28 mouse cellular contexts compared by ENCODE assay signal in the genomic region with DNA sequence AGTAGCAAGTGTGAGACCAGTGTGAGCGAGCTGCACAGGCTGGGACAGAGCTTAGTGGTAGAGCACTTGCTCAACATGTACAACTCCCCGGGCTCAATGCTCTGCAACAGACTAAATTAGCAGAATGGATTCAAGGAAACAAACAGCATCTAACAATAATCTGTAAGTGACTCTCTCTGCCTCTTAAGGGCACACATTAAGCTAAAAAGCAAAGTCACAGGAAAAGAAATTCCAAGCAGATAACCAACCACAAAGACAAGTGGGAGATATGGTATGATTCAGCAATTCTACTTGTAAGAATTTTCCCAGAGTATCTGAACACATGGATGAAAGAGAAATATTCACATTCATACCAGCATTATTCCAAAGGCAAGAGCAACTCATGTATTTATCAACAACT. TPM values are rescaled to one million over a fixed set of nuclear protein-coding genes. Genes with fewer than 3 reads are reported as not detected.
A peak's percentile ranks its signal among the peaks of the same experiment; 100 is the strongest.
DNase-seq lines count a peak whose midpoint lies in the region; ATAC-seq and TF ChIP-seq lines count a peak whose summit lies in the region.
"Had no signal": no experiment of that assay in that cellular context is flagged by ENCODE, and none has a peak within 500 bp of the region (broad histone marks: within the 10 kb centered on the region; RNA-seq: fewer than 3 reads in every experiment).

No protein-coding gene starts in this region.

- H3K4me2 ChIP-seq in liver, embryonic 12.5 days, result peak overlapping the region; percentile 6; the same call in 1 of the 2 replicates
- H3K4me2 ChIP-seq in liver, embryonic 11.5 days, result no peak overlapping the region
- H3K4me2 ChIP-seq: hindbrain, embryonic 14.5 days; liver, embryonic 15.5 days; neural tube, embryonic 13.5 days had no signal

- DNase-seq in liver, embryonic 11.5 days (ENCODE audit: low spot score), result no peak
- DNase-seq in 3T3-L1 (ENCODE audit: low read depth, low spot score), result peak; percentile 61
- DNase-seq in Patski (ENCODE audit: low read depth, low spot score), result no peak
- no peak for DNase-seq in right cerebral cortex, adult 2 months (ENCODE audit: low spot score in 2 of 2)
- DNase-seq in spleen, adult 12 weeks (ENCODE audit: low spot score), result no peak
- DNase-seq: adrenal gland, postnatal 25 days; B cell, adult 2 months; cerebellum, adult 11 months; cerebellum, adult 9-11 months; forebrain, postnatal 0 days; gastrocnemius, postnatal 36 days; heart, postnatal 4 days; kidney, adult 2 months; midbrain, embryonic 14.5 days; thymus, adult 2 months; thymus, postnatal 4 days had no signal

- TF ChIP-seq CTCF in Patski (IDR thresholded peaks at IDR 0.05), result no peak

- no peak overlapping the region for H3K4me3 ChIP-seq in liver, embryonic 12.5 days
- H3K4me3 ChIP-seq in liver, embryonic 11.5 days (ENCODE audit: low read depth, low read length), result no peak overlapping the region
- H3K4me3 ChIP-seq: liver, embryonic 15.5 days; myocyte; neural tube, embryonic 13.5 days had no signal

- H3K27ac ChIP-seq in liver, embryonic 12.5 days, result peak overlapping the region; percentile 60; the same call in 1 of the 2 replicates
- H3K27ac ChIP-seq in liver, embryonic 11.5 days (ENCODE audit: low read depth, low read length), result no peak overlapping the region
- H3K27ac ChIP-seq: hindbrain, embryonic 14.5 days; kidney, postnatal 0 days; liver, embryonic 15.5 days; macrophage; neural tube, embryonic 13.5 days; stomach, postnatal 0 days had no signal

- in situ Hi-C loops in Patski (cut with MboI; ENCODE audit: low pct_unique_long_range_greater_than_20kb), result no loop called here

- H3K36me3 ChIP-seq in liver, embryonic 12.5 days, result no peaks in the 10 kb centered on the region
- no peaks in the 10 kb centered on the region for H3K36me3 ChIP-seq in liver, embryonic 11.5 days (ENCODE audit: control insufficient read depth, insufficient read depth, low read length)
- H3K36me3 ChIP-seq: liver, embryonic 15.5 days; neural tube, embryonic 13.5 days had no signal

- CTCF ChIA-PET in Patski (lab: Charles Lee), result interaction anchor here (1.0 kb wide), 1 partner anchor 16 kb away, joined by 3 read pairs; no protein-coding TSS in a partner anchor

- POLR2A ChIA-PET in Patski (lab: Charles Lee), result no interaction called here

- 38% methylated on average over 2 of the region's 2 CpGs for WGBS in liver, embryonic 12.5 days (ENCODE audit: insufficient replicate concordance)
- WGBS in liver, embryonic 11.5 days, result 51% methylated on average over 2 of the region's 2 CpGs

- 0 out of 2 replicates have a peak overlapping the region, but pooled peaks have one; percentile 1 for H3K9ac ChIP-seq in liver, embryonic 12.5 days
- no peak overlapping the region for H3K9ac ChIP-seq in liver, embryonic 11.5 days (ENCODE audit: low read depth, low read length)
- H3K9ac ChIP-seq: forebrain, postnatal 0 days; hindbrain, embryonic 14.5 days; liver, embryonic 15.5 days; neural tube, embryonic 13.5 days had no signal

- peaks cover 25% of the 10 kb centered on the region for H3K4me1 ChIP-seq in liver, embryonic 12.5 days
- peaks cover 8% of the 10 kb centered on the region for H3K4me1 ChIP-seq in liver, embryonic 11.5 days (replicated peaks; ENCODE audit: control insufficient read depth, insufficient read depth, low read length)
- H3K4me1 ChIP-seq: neural tube, embryonic 13.5 days had no signal

- peak; percentile 44; the same call in 1 of the 2 replicates for ATAC-seq in liver, embryonic 12.5 days
- ATAC-seq in liver, embryonic 11.5 days (replicated peaks; ENCODE audit: low FRiP score), result no peak
- peak; percentile 62 for ATAC-seq in Patski
- ATAC-seq in megakaryocyte progenitor cell, adult 5-6 weeks (replicated peaks; ENCODE audit: poor library complexity), result peak; percentile 54
- ATAC-seq: forebrain, postnatal 0 days; inflammation-experienced regulatory T-cells, adult 6 months; lung, postnatal 0 days had no signal

- no peaks in the 10 kb centered on the region for H3K9me3 ChIP-seq in liver, embryonic 12.5 days (replicated peaks)
- no peaks in the 10 kb centered on the region for H3K9me3 ChIP-seq in liver, embryonic 11.5 days (ENCODE audit: control insufficient read depth, low read length)
- H3K9me3 ChIP-seq: liver, embryonic 15.5 days; neural tube, embryonic 13.5 days had no signal

- no peaks in the 10 kb centered on the region for H3K27me3 ChIP-seq in liver, embryonic 12.5 days (replicated peaks)
- H3K27me3 ChIP-seq in liver, embryonic 11.5 days (replicated peaks; ENCODE audit: control insufficient read depth, insufficient read depth, low read length), result no peaks in the 10 kb centered on the region
- no peaks in the 10 kb centered on the region for H3K27me3 ChIP-seq in Patski
- H3K27me3 ChIP-seq: CH12.LX; liver, embryonic 15.5 days; neural tube, embryonic 13.5 days had no signal

RNA-seq across cellular contexts. Expression of gene Vps13a, which starts 13.3 kb away (rescaled TPM):
- 10.0 and 10.8 TPM in 2 replicates for polyA plus RNA-seq in liver, embryonic 12.5 days (2016; fragmentation: Nextera tagmentation; extraction: Ambion mirVana)
- polyA plus RNA-seq in liver, embryonic 11.5 days (2014; fragmentation: Nextera tagmentation; extraction: Ambion mirVana), result 14.1 and 19.4 TPM in 2 replicates
- polyA plus RNA-seq in Patski (2021), result 40.1 TPM
- total RNA-seq in megakaryocyte progenitor cell, adult 5-6 weeks (2015), result 50.9 and 67.2 TPM in 2 replicates
- total RNA-seq in megakaryocyte progenitor cell, adult 5-6 weeks (2017), result 51.8 and 72.8 TPM in 2 replicates
